Mouse (Mus musculus): ENCODE results near the gene Adarb1. TPM values are rescaled to one million over a fixed set of nuclear protein-coding genes. Genes with fewer than 3 reads are reported as not detected.
A peak's percentile ranks its signal among the peaks of the same experiment; 100 is the strongest.

Gene Adarb1
- total RNA-seq, 1 experiment: 6.3 TPM

GRCm38 (mm10) chr10:77258704-77259621 is 159.1 kb downstream of the Adarb1 start, which contains the start of gene Pofut2:
Gene Pofut2, plus strand, starts transcription at chr10:77259218.
- peaks cover 15% of the 10 kb centered on the region for H3K36me3 ChIP-seq (ENCODE audit: control insufficient read depth, insufficient read depth, low read length, poor library complexity, severe bottlenecking)
- peak within 1 kb of the TSS; percentile 84 for H3K9ac ChIP-seq (ENCODE audit: insufficient read depth, low read depth, low read length, poor library complexity, severe bottlenecking)
- peak; percentile 95 for DNase-seq (ENCODE audit: low read depth, low spot score)
- in situ Hi-C loops (cut with MboI; ENCODE audit: low sequenced_read_pairs in 2 of 2, unreplicated experiment in 2 of 2): loop anchor here in 1 of 2 experiments (10.0 kb wide), 1 partner anchor 124 kb away; no protein-coding TSS in a partner anchor
- TF ChIP-seq ZNF384 (IDR thresholded peaks at IDR 0.05; ENCODE audit: low read depth, low read length): no peak
- TF ChIP-seq HCFC1 (IDR thresholded peaks at IDR 0.05; ENCODE audit: borderline replicate concordance, insufficient read depth, low read length): peak; percentile 75; the same call in 1 of the 2 replicates
- no peak for TF ChIP-seq ZC3H11A (IDR thresholded peaks at IDR 0.05; ENCODE audit: borderline replicate concordance, low read depth, low read length)
- no peak for TF ChIP-seq CHD2 (IDR thresholded peaks at IDR 0.05; ENCODE audit: low read depth, low read length)
- TF ChIP-seq MAFK (IDR thresholded peaks at IDR 0.05; ENCODE audit: insufficient read depth, low read depth, low read length): no peak
- no peaks in the 10 kb centered on the region; a peak in 1 of 4 replicates for H3K4me1 ChIP-seq (ENCODE audit: control insufficient read depth in 2 of 2, insufficient read depth in 2 of 2, low read length in 2 of 2, poor library complexity in 1 of 2)
- H3K27ac ChIP-seq (ENCODE audit: insufficient read depth, low read depth, low read length, poor library complexity, severe bottlenecking): no peak within 1 kb of the TSS
- H3K9me3 ChIP-seq (ENCODE audit: control insufficient read depth, insufficient read depth, low read depth, low read length): no peaks in the 10 kb centered on the region
- peak within 1 kb of the TSS; percentile 75 to 76 for H3K4me3 ChIP-seq (ENCODE audit: insufficient read depth in 1 of 2, low read depth in 1 of 2, low read length in 2 of 2, poor library complexity in 1 of 2, severe bottlenecking in 1 of 2)

- Histone ChIP-seq H3K9me3 (ENCODE audit: control insufficient read depth, insufficient read depth, low read depth, low read length) (no peaks in the 10 kb centered on the region), H3K27ac (ENCODE audit: insufficient read depth, low read depth, low read length, poor library complexity, severe bottlenecking) (no peak overlapping the region)
Observed at GRCm38 (mm10) chr10:77258041-77258590, 160.0 kb downstream of the Adarb1 start.

GRCm38 (mm10) chr10:77255676-77256075 is 162.4 kb downstream of the Adarb1 start:
- Histone ChIP-seq H3K9ac (ENCODE audit: insufficient read depth, low read depth, low read length, poor library complexity, severe bottlenecking) (no peak overlapping the region), H3K9me3 (ENCODE audit: control insufficient read depth, insufficient read depth, low read depth, low read length) (no peaks in the 10 kb centered on the region), H3K36me3 (ENCODE audit: control insufficient read depth, insufficient read depth, low read length, poor library complexity, severe bottlenecking) (peaks cover under 1% of the 10 kb centered on the region; the same call in 1 of the 2 replicates), H3K4me1 (ENCODE audit: control insufficient read depth in 2 of 2, insufficient read depth in 2 of 2, low read length in 2 of 2, poor library complexity in 1 of 2) (peaks cover 5 to 19% of the 10 kb centered on the region in 2 experiments; a peak in 3 of 4 replicates), H3K27ac (ENCODE audit: insufficient read depth, low read depth, low read length, poor library complexity, severe bottlenecking) (no peak overlapping the region), H3K4me3 (ENCODE audit: insufficient read depth in 1 of 2, low read depth in 1 of 2, low read length in 2 of 2, poor library complexity in 1 of 2, severe bottlenecking in 1 of 2) (no peak overlapping the region)
- TF ChIP-seq CHD2 (IDR thresholded peaks at IDR 0.05; ENCODE audit: low read depth, low read length) (no peak), MAFK (IDR thresholded peaks at IDR 0.05; ENCODE audit: insufficient read depth, low read depth, low read length) (no peak), ZC3H11A (IDR thresholded peaks at IDR 0.05; ENCODE audit: borderline replicate concordance, low read depth, low read length) (no peak), ZNF384 (IDR thresholded peaks at IDR 0.05; ENCODE audit: low read depth, low read length) (no peak), HCFC1 (IDR thresholded peaks at IDR 0.05; ENCODE audit: borderline replicate concordance, insufficient read depth, low read length) (no peak)
- DNase-seq (ENCODE audit: low read depth, low spot score): no peak
- in situ Hi-C loops (cut with MboI; ENCODE audit: low sequenced_read_pairs in 2 of 2, unreplicated experiment in 2 of 2): loop anchor here in 1 of 2 experiments (10.0 kb wide), 1 partner anchor 121 kb away; no protein-coding TSS in a partner anchor

More at GRCm38 (mm10) chr10:77258041-77258590, 160.0 kb downstream of the Adarb1 start:
- TF ChIP-seq HCFC1 (IDR thresholded peaks at IDR 0.05; ENCODE audit: borderline replicate concordance, insufficient read depth, low read length) (no peak), ZC3H11A (IDR thresholded peaks at IDR 0.05; ENCODE audit: borderline replicate concordance, low read depth, low read length) (no peak), CHD2 (IDR thresholded peaks at IDR 0.05; ENCODE audit: low read depth, low read length) (no peak), MAFK (IDR thresholded peaks at IDR 0.05; ENCODE audit: insufficient read depth, low read depth, low read length) (no peak), ZNF384 (IDR thresholded peaks at IDR 0.05; ENCODE audit: low read depth, low read length) (no peak)
- H3K4me1 ChIP-seq (ENCODE audit: control insufficient read depth in 2 of 2, insufficient read depth in 2 of 2, low read length in 2 of 2, poor library complexity in 1 of 2): peaks cover 0 to 5% of the 10 kb centered on the region in 2 experiments; a peak in 1 of 4 replicates
- no peak for DNase-seq (ENCODE audit: low read depth, low spot score)
- no peak overlapping the region; the same call in 1 of the 2 replicates for H3K9ac ChIP-seq (ENCODE audit: insufficient read depth, low read depth, low read length, poor library complexity, severe bottlenecking)
- H3K4me3 ChIP-seq (ENCODE audit: insufficient read depth in 1 of 2, low read depth in 1 of 2, low read length in 2 of 2, poor library complexity in 1 of 2, severe bottlenecking in 1 of 2): peak overlapping the region; percentile 56 to 63
- in situ Hi-C loops (cut with MboI; ENCODE audit: low sequenced_read_pairs in 2 of 2, unreplicated experiment in 2 of 2): loop anchor here in 1 of 2 experiments (10.0 kb wide), 1 partner anchor 123 kb away; no protein-coding TSS in a partner anchor
- H3K36me3 ChIP-seq (ENCODE audit: control insufficient read depth, insufficient read depth, low read length, poor library complexity, severe bottlenecking): peaks cover 9% of the 10 kb centered on the region

GRCm38 (mm10) chr10:77255231-77255630 is 162.8 kb downstream of the Adarb1 start:
- no peak overlapping the region for H3K27ac ChIP-seq (ENCODE audit: insufficient read depth, low read depth, low read length, poor library complexity, severe bottlenecking)
- peaks cover 5 to 21% of the 10 kb centered on the region in 2 experiments; a peak in 3 of 4 replicates for H3K4me1 ChIP-seq (ENCODE audit: control insufficient read depth in 2 of 2, insufficient read depth in 2 of 2, low read length in 2 of 2, poor library complexity in 1 of 2)
- DNase-seq (ENCODE audit: low read depth, low spot score): no peak

More at GRCm38 (mm10) chr10:77255231-77255630, 162.8 kb downstream of the Adarb1 start:
- in situ Hi-C loops (cut with MboI; ENCODE audit: low sequenced_read_pairs in 2 of 2, unreplicated experiment in 2 of 2): loop anchor here in 1 of 2 experiments (10.0 kb wide), 1 partner anchor 120 kb away; no protein-coding TSS in a partner anchor
- no peaks in the 10 kb centered on the region for H3K36me3 ChIP-seq (ENCODE audit: control insufficient read depth, insufficient read depth, low read length, poor library complexity, severe bottlenecking)
- no peak overlapping the region for H3K9ac ChIP-seq (ENCODE audit: insufficient read depth, low read depth, low read length, poor library complexity, severe bottlenecking)
- H3K9me3 ChIP-seq (ENCODE audit: control insufficient read depth, insufficient read depth, low read depth, low read length): no peaks in the 10 kb centered on the region
- TF ChIP-seq ZNF384 (IDR thresholded peaks at IDR 0.05; ENCODE audit: low read depth, low read length) (no peak), MAFK (IDR thresholded peaks at IDR 0.05; ENCODE audit: insufficient read depth, low read depth, low read length) (no peak), CHD2 (IDR thresholded peaks at IDR 0.05; ENCODE audit: low read depth, low read length) (no peak), ZC3H11A (IDR thresholded peaks at IDR 0.05; ENCODE audit: borderline replicate concordance, low read depth, low read length) (no peak), HCFC1 (IDR thresholded peaks at IDR 0.05; ENCODE audit: borderline replicate concordance, insufficient read depth, low read length) (no peak)
- no peak overlapping the region for H3K4me3 ChIP-seq (ENCODE audit: insufficient read depth in 1 of 2, low read depth in 1 of 2, low read length in 2 of 2, poor library complexity in 1 of 2, severe bottlenecking in 1 of 2)

Measured in ES-E14 (cell line).